Mouse (Mus musculus) heart, postnatal 4 days (tissue): Measurements from ENCODE around the gene Krt77. TPM values are rescaled to one million over a fixed set of nuclear protein-coding genes. Genes with fewer than 3 reads are reported as not detected.

Experiments
- DNase-seq: peaks from one replicate; pipeline ENCODE4 v3.0.0; 2021
- microRNA-seq, 2 experiments: library from miRNA; unstranded; fragments of <30 nt; microRNA quantifications; one replicate each; pipeline ENCODE4 v1.2.0; 2021 to 2022
- total RNA-seq, 2 experiments: library from RNA; stranded (reverse); gene quantifications; 2 replicates each; pipeline ENCODE4 v1.2.3; 2021

The Krt77 gene
- total RNA-seq, 2 experiments from 2014 or later = not detected

DNA sequence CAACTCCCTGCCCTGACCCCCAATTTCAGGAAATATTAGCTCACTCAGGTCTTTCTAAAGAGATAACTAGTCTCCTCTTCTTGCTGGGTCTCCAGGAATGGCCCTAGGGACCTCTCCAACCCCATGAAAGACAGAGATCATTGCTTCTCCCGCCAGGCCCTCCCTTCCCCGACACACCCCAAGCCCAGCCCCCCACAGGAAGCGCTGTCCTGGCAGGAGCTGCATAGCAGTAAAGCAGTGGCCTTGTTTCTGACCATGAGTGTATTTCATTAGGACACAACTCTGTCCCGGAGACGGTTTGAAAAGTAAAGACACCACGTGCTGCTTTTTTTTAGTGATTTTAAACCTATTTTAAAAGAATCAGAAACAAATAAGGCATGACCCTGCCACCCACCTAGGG lies 36.4 kb downstream of the Krt77 start:
- no peak for DNase-seq

DNA sequence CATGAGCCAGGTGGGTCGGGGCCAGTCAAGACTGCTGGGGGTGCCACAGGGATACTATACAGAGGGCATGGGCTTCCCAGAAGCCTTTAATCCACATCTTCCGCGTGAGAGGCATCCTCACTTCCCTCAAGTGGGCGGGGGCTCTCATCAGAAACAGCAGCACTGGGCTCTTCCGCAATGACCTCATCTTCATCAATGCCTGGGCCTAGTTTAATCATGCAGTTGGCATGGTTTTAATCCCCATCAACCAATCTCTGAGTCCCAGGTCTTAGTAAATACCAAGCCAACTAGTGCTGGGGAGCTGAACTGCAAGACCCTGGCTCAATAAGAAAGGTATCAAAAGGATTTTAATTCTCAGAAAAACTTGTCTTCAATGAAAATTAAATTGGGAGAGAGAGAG lies 40.1 kb downstream of the Krt77 start:
- no peak for DNase-seq

DNA sequence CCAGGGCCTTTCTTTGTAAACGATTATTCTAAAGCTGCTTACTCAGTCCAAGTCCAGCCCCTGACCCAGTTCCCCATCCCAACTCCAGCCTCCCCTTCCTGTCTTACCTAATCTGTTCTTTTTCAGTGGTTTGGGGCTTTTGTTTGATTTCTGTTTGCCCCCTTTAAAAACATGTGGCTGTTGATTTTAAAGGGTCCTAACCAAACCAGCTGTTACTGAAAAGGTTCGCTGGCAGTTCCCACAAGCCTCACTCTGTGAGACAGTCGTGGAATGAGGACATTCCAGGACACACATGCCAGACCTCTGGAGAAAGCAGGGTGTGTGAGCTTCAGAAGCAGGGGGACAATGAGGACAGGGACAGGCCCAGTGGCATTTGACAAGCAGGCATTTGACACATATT lies 47.7 kb downstream of the Krt77 start:
- no peak for DNase-seq

DNA sequence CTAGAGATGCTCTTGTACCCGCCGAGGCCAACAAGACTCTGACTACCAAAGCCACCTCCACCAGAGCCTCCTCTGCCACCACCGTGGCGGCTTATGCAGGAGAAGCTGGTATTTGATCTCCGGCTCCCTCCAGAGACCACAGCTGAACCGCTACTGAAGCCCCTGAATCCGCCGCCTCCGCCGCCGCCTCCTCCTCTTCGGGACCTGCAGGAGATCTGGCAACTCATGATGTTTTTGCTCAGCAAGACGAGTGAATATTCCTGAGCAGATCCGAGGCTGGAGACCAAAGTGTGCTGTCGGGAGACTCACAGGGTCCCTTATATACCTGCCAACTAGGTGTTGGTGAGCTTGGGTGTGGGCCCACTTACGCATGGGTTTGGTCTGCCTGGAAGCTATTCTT lies 51.6 kb downstream of the Krt77 start, which contains the start of gene Krt2:
Krt2 (minus strand) TSS at position 295 of the 400 bp plus-strand sequence.
- no peak for DNase-seq

Small RNAs within 50 kb of the gene (microRNA-seq; reads per million reads assigned to microRNA genes)
- 0 reads per million in 2 experiments for gene Gm44356

Other genes with a start within 250 kb of the Krt77 start
- gene Gm5414, start 241.5 kb downstream of the Krt77 start, total RNA-seq = not detected
- gene Gm5478, start 222.3 kb downstream of the Krt77 start, total RNA-seq = not detected
- under 1 TPM; 0.33 to 0.34 TPM for gene Krt6b, start 189.4 kb downstream of the Krt77 start, total RNA-seq
- gene Krt6a, start 175.4 kb downstream of the Krt77 start, total RNA-seq = not detected
- gene Krt5, start 156.8 kb downstream of the Krt77 start, total RNA-seq = not detected
- gene Krt71, start 126.6 kb downstream of the Krt77 start, total RNA-seq = not detected
- not detected for gene Krt72, start 83.2 kb downstream of the Krt77 start, total RNA-seq
- gene Krt73, start 67.4 kb downstream of the Krt77 start, total RNA-seq = not detected
- not detected for gene Krt2, start 51.5 kb downstream of the Krt77 start, total RNA-seq
- gene Krt1, start 18.9 kb downstream of the Krt77 start, total RNA-seq = not detected
- gene Krt76, start 23.2 kb upstream of the Krt77 start, total RNA-seq = not detected
- gene Krt4, start 55.0 kb upstream of the Krt77 start, total RNA-seq = not detected
- under 1 TPM; 0.25 to 0.45 TPM for gene Krt79, start 70.6 kb upstream of the Krt77 start, total RNA-seq
- gene Krt78, start 84.6 kb upstream of the Krt77 start, total RNA-seq = under 1 TPM in 1 of 2 experiments, not detected in 1; 0.07 TPM
- 1 to 10 TPM; 6.2 to 6.4 TPM for gene Krt8, start 134.8 kb upstream of the Krt77 start, total RNA-seq
- gene Krt18, start 158.5 kb upstream of the Krt77 start, total RNA-seq = 10 to 100 TPM; 14.9 to 15.4 TPM
- 100 to 1,000 TPM; 142 to 145 TPM for gene Eif4b, start 204.1 kb upstream of the Krt77 start, total RNA-seq
- gene Tns2, start 230.7 kb upstream of the Krt77 start, total RNA-seq = 10 to 100 TPM; 65.8 to 70.3 TPM